Mouse (Mus musculus): Measurements from ENCODE around the gene Rbm34.
"Not testable (repeated sequence)": the region's sequence is repeated elsewhere in the genome, so short reads cannot be mapped to it uniquely, and the experiment has no call there.

Gene Rbm34

DNA sequence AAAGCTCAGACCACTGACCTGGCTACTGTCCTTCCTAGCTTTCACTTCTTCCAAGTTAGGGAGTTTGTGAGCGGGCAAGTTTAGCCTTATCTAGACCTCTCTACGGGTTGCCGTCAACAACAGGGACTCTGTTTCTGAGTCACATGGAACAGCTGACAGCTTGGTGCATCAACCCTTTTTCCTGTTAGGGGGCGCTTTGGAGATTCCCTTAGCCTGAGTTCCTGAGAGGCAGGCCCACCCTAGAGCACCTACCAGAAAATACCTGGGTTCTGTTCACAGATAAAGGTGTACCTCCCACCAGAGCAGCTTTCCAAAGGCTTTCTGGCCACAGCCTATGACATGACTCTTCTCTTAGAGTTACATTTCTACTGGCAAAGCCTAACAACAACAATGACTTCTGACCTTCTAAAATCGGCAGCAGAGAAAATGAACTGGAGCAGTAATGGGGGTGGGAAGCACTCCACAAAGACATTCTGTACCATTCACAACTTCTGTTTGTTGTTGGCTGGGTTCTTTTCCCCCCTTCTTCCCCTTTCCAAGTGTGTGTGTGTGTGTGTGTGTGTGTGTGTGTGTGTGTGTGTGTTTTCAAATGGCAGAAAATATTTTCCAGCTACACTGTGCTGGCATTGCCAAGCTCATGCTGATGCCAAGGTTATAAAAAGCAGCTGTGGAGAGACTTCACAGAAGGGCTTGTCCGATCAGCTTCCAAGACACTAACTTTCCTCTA lies 53.5 kb downstream of the Rbm34 start:
- DNase-seq, result no peak

DNA sequence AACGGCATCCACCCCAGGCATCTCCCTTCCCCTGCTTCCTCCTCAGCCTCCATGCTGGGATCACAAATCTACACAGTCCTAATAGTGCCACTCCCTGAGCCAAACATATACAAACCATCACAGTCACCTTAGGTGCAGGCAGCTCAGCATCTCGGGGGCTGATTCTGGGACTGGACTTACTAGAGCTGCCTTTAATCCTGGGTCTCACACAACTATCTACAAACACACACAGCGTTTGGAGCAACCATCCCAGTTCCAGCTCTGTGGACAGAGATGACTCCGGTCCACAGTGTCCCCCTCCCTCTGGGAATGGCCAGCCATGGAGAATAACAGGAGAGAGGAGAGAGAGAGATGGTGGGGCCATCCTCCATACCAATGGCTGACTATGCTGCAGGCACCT lies 54.3 kb downstream of the Rbm34 start:
- no peak for DNase-seq

DNA sequence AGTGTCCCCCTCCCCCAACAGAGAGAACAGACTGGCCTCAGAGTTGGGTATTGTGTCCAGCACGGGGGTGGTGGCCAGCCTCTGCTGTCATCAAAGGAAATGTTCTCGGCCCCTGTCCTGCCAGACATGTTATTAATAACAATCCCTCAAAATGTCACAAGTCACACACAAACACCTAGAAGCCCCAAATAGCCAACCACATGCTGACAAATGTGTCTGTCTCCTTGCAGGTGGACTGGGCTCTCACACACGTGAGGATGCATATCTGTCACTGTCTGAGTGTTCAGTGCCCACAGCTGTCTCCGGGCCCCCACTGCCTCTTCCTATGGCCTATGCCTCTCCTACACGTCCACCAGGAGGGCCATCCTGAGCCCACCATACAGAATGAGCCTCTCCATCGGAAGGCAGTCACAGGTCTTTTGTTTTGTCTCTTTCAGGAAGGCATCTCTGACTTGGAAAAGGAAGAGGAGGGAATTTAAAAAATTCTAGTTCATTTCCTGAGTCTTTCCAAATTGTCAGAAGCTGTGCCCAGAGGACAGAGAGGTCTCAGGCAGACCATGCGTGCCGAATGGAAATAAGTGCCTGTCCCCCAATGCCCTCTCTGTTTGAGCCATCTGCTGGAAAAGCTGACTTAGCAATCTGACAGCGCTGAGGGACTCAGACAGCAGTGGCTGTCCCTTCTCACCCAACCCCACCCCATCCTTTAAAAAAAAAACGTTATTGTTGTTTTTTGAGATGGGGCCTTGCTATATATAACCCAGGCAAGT lies 56.1 kb downstream of the Rbm34 start:
- no peak for DNase-seq

DNA sequence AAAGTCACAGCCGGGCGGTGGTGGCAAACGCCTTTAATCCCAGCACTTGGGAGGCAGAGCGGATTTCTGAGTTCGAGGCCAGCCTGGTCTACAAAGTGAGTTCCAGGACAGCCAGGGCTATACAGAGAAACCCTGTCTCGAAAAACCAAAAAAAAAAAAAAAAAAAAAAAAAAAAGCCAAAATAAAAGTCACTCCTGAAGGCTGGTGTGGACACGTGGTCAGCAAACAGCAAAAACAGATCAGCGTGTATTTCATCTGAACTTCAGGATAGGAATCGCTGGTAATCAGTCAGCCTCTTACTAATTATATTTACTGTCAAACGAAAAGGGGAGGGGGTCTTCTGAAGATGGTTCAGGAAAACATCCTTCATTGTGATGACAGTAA lies 56.8 kb downstream of the Rbm34 start:
- DNase-seq, result not testable (repeated sequence)

DNA sequence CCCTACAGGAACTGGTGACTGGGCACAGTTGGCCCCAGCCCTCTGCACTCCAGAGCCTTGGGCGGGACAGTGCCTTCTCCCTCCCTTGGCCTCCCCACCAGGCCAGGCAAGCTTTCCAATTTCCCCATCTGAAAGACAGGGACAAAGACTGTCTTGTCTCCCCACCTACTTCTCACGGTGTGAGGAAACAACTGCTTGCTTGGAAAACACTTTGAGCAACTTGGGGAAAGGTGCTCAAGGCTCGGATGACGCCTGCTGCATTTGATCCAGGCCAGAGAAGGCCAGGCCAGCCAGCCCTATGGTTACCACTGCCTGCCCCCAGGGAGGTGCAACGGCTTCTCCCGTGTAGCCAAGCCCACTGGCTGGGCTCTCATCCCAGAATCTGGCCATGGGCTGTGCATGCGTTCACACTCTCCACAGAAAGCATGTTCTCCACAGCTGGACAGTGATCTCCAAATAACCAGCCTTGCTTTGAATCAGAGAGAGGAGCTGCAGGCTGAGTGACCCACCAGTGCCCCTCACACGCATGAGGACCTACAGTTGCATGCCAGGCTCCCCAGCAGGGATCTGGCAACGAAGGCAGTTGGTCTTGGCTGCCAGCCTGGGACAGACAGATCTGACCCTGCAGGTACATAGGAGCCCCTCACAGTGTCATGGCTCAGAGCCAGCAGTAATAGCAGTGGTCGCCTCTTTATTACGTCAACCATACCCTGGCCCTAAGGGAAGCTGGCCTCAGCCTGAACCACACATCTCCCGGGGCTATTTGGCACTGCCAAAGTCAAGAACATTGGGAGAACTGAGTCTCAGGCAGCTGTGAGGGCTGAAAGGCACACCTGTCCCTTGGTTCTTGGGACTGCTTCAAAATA lies 57.4 kb downstream of the Rbm34 start:
- no peak for DNase-seq

DNA sequence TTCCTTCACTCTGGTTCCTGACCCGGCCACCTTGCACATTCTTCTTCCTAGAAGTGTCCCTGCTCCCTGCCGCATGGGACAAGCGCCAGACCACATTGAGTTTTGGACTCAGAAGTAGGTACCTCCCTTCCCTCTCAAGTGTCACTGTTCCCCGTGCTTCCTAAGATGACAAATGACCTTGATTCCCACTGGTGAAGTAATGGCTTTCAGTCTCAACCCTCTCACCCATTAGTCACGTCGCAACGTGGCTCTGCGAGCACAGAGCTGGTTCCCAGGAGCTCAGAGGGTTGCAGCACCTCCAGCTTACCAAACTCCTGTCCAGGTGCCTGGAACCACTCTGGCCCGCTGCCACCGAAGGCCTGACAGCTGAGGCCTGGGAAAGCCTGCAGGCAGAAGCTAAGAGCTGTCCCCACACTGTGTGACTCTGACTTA lies 61.5 kb downstream of the Rbm34 start:
- no peak for DNase-seq

DNA sequence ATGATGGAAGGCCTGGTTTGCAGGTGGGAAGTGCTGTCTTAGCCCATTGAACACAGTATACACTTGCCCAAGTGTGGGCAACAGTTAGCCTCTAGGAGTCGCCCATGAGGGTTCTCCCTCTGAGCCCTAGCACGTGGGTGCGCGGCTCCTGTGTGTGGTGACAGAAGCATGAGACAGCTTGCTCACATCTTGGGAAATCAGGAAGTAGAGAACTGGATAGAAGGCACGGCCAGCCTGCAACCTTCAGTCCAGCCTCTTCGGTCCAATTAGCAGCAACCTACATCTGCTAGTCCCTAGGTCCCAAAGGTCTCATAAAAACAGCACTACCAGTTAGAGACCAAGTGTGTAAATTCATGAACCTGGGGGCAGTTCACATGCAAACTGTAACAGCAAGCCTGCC lies 62.1 kb downstream of the Rbm34 start:
- peak; percentile 24 for DNase-seq

DNA sequence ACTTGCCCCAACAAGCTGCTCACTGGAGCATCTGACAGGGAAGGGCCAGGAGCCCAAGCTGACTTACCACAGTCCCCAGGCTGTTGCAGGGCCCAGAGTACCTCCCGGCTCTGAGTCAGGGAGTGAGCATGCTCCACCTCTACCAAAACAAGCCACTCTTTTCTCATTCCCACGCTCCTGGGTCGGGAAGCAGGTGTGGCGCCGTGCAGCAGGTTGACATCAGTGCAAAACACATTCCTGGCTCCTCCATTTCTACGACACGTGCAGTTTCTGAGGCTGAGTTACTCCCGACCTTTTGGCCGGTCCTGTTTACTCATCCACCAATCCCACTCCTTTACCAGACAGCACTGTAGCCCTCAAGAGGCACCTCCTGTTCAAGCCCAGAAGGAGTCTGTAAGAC lies 62.9 kb downstream of the Rbm34 start:
- DNase-seq, result no peak

DNA sequence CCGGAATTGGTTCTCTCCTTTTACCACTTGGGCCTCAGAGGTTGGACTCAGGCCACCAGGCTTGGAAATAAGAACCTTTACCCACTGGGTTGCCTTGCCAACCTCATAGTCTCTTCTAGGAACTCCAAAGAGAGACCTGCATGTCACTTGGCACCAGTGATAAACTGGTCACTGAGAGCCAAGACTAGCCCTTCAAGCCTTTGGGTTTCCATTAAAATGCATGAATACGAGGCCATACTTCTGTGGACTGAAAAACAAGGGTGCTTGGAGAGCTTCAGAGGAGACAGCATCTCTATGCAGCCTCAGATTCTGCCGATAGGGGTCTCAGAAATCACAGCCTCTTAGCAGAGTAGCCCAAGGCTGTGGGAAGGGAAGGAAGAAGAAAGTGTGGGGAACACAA lies 63.5 kb downstream of the Rbm34 start:
- no peak for DNase-seq

DNA sequence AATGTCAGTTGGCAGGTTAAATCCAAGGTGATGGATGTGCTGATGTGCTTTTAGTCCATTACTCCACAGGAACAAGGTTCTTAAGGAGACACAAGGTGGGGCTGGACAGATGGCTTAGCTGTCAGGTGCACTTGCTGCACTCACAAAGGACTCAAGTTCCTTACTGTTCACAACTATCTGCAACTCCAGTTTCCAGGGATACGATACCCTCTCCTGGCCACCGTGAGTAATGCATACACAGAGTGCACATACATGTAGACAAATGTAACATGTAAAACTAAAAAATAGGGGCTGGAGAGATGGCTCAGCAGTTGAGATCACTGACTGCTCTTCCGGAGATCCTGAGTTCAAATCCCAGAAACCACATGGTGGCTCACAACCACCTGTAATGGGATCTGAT lies 65.5 kb downstream of the Rbm34 start:
- DNase-seq, result peak; percentile 34

DNA sequence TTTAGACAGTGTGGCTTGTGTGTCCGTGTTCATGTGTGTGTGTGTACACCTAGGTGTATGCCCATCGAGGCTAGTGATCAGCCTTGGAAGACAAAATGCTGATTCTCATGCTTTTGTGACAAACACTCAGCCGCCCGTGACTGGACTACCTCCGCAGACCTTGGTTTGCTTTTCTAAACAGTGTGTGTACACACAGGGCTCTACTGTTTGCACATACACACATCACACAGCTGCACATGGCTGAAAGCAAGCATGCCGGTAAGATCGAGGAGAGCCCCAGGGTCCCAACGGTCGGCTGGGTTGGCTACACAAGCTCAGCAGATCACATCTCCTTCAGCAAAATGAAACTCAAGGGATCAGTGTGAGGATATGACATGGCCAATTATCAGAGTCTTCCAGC lies 66.9 kb downstream of the Rbm34 start:
- no peak for DNase-seq

DNA sequence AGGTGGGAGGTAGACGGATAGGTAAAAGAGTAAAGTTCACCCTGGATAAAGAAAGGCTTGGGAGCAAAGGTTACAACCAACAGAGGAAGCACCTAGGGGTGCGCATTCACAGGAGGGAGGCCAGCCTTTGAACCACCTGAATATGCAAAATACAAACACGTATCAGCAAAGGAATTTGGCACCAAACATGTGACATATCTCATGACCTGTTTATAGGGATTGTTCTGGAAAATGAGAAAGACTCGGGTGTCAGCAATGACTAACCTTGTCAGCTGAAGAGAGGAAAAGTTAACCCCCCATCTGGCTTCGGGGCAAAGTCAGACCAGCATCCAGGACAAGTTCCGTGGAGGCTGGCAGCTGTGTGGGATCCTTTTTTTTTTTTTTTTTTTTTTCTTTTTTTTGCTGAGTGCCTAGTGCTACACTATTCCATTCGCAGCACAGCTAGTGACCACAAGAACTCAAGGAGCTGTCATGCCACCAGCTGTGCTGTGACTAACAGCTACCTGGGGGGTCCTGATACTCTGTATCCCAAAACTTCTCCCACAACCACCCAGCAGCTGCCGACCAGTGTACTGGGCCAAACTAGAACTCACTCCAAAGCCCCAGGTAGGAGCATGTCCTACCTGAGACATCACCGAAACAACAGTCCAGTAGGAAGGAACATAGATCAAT lies 67.5 kb downstream of the Rbm34 start:
- DNase-seq, result no peak

DNA sequence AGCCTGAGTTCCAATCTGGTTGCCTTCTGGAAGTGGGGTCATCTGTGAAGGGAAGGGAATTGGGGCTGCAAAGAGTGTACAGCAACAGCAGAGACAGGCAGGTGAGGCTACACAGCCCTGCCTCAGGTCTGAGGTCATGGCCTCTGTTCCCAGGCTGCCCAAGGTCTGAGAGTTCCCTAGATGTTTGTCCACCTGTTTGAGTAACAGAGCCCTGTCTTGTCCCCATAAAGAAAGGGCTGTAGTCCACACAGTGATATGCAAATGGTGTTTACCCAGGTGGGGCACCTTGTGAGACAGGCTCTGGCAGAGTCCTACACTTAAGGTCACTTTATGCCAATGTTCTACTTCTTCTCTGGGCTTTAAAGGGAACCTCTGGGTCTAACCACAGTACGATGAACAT lies 69.3 kb downstream of the Rbm34 start:
- DNase-seq, result no peak

DNA sequence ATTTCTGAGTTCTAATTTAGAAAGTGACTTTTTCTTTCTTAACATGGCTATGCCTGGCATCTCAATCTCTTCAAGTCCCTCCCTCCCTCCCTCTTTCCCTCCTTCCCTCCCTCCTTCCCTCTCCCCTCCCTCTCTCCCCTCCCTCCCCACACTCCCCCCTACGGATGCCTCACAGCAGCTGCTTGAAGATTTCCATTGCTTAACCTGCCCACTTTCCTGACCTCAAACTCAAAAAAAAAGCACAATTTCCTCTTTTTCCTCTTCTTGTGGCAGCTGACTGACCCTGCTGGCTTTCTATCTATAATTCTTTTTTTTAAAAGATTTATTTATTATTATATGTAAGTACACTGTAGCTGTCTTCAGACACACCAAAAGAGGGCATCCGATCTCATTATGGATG lies 69.8 kb downstream of the Rbm34 start:
- no peak for DNase-seq

Data from thymus, postnatal 25 days (tissue).